Mouse (Mus musculus): Measurements from ENCODE around the gene Gmppb. TPM values are rescaled to one million over a fixed set of nuclear protein-coding genes. Genes with fewer than 3 reads are reported as not detected.
"Not testable (repeated sequence)": the region's sequence is repeated elsewhere in the genome, so short reads cannot be mapped to it uniquely, and the experiment has no call there.

Gene Gmppb
- polyA plus RNA-seq (2017; shearing (Covaris generic)): 10 to 100 TPM; 15.2 to 19.6 (median 18.4) TPM

GRCm38 (mm10) chr9:108049016-108049455 is at the start of gene Gmppb:
Gene Gmppb, plus strand, starts transcription at chr9:108049242.
- ATAC-seq: peak; percentile 92

GRCm38 (mm10) chr9:108001922-108002770 is 46.9 kb upstream of the Gmppb start, which contains the start of gene Ip6k1:
Gene Ip6k1, plus strand, starts transcription at chr9:108002501.
- peak; percentile 97 for ATAC-seq

GRCm38 (mm10) chr9:108002778-108003530 is 46.1 kb upstream of the Gmppb start:
- peak; percentile 27 for ATAC-seq

DNA sequence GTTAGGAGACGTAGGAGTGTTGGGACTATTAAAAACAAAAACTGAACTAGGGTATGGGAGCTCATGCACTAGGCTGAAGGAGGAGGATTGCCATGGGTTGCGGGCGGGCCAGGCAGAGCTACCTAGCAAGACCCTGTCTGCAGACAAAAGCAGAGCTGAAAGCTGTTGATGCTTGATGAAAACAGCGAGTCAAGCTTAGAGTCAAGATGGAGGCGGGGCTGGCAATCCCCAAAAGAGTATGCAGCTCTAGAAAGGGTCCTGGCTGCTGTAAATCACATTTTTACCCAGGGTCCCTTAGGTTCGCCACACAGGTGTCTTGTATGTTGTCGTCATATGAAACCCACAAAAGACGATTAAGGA is 45.5 kb upstream of the Gmppb start:
- ATAC-seq: no peak

GRCm38 (mm10) chr9:108008041-108008440 is 41.0 kb upstream of the Gmppb start:
- ATAC-seq: no peak

GRCm38 (mm10) chr9:108010385-108010784 is 38.7 kb upstream of the Gmppb start:
- ATAC-seq: peak; percentile 60

DNA sequence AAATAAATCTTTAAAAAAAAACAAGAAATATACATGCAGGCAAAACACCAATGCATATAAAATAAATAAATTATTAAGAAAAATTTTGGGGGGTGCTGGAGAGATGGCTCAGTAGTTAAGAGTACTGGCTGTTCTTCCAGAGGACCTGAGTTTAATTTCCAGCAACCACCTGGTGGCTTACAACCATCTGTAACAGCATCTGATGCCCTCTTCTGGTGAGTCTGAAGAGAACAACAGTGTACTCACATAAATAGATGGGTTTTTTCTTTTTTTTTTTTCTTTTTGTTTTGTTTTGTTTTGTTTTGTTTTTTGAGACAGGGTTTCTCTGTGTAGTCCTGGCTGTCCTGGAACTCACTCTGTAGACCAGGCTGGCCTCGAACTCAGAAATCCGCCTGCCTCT is 35.5 kb upstream of the Gmppb start:
- ATAC-seq: not testable (repeated sequence)

- ATAC-seq: no peak
Measured at GRCm38 (mm10) chr9:108017127-108017526, 31.9 kb upstream of the Gmppb start.

DNA sequence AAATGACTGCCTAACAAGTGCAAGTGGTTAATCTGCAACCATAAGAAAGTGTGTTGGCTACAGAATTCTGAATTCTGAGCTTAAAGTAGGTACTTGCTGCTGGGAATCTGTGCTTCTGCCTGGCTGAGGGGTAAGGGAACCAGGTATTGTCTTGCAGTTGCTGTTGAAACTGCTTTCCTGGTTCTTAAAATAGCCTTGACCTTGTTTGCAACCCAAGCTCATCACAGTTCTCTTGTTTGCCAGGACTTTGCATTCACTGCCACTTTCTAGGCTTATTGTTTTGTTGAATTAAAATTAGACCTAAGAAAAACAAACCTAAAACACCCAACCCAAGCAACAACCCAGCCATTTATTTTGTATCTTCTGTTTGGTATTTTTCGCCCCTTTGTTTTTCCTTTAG is 28.3 kb upstream of the Gmppb start:
- ATAC-seq: no peak

- ATAC-seq: no peak
Measured at GRCm38 (mm10) chr9:108023216-108023615, 25.8 kb upstream of the Gmppb start.

- no peak for ATAC-seq
Measured at GRCm38 (mm10) chr9:108026584-108026983, 22.5 kb upstream of the Gmppb start.

DNA sequence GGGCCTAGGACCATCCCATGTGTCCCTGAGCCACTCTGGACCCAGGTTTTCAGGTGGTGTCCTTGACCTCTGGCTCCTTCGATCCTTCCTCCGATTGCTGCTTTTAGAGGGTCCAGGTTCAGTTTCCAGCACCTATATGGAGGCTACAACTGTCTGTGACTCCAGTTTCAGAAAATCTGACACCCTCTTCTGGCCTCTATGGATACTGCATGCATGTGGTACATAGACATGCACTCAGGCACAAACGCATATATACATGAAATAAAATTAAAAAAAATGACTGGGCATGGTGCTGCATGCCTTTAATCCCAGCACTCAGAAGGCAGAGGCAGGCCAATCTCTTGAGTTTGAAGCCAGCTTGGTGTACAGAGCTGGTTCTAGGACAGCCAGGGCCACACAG is 21.2 kb upstream of the Gmppb start:
- ATAC-seq: no peak

DNA sequence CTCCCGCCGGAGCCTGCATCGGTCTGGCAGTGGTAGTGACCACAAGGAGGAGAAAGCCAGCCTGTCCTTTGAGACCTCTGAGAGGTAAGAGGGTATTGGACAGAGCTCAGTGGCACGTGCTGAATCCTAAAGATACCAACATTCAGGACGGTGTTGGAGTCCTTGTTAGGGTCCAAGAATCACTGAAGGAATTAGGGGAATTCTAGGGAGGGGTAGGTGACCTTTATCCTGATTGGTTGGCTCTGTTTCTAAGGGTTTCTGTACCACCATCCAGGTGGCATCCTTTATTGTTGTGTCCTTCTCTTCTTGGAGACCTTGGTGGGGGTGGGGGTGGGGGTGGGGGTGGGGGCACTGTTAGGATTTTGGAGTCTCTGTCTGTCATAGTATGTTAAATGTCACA is 16.9 kb upstream of the Gmppb start:
- no peak for ATAC-seq

- peak; percentile 87 for ATAC-seq
Measured at GRCm38 (mm10) chr9:108035331-108036156, 13.5 kb upstream of the Gmppb start.

DNA sequence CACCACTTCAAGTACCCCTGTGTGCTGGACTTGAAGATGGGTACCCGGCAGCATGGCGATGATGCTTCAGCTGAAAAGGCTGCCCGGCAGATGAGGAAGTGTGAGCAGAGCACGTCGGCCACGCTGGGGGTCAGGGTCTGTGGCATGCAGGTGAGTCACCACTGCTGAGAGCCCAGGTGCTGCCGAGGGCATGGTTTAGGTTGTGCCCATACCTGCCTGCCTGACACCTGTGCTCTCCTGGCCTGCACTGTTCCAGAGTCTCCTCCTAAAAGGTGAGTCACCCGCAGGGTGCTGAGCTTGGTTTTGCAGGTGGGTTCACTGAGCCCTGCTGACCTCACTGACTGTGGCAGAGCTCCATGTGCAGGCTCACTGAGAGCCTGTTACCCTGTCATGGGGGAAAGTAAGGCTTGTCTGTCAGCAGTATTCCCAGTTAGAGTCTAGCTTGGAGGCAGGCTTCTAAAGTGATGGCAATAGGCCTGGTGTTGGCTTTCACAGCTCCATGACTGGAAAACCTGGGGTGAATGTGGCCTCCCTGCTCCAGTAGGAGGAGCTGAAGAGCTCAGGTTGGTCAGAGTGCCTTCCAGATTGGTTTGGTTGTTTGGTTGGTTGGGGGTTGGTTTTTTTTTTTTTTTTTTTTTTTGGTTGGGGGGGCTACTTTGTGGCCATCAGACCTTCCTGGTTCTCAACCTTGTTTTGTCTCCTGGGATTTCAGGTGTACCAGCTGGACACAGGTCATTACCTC is 4.1 kb upstream of the Gmppb start:
- ATAC-seq: no peak

- no peak for ATAC-seq
Measured at GRCm38 (mm10) chr9:108046582-108046981, 2.5 kb upstream of the Gmppb start.

- no peak for ATAC-seq
Measured at GRCm38 (mm10) chr9:108047601-108048565, 1.2 kb upstream of the Gmppb start.

- no peak for ATAC-seq
Measured at GRCm38 (mm10) chr9:108048566-108048955, 481 bp upstream of the Gmppb start.

DNA sequence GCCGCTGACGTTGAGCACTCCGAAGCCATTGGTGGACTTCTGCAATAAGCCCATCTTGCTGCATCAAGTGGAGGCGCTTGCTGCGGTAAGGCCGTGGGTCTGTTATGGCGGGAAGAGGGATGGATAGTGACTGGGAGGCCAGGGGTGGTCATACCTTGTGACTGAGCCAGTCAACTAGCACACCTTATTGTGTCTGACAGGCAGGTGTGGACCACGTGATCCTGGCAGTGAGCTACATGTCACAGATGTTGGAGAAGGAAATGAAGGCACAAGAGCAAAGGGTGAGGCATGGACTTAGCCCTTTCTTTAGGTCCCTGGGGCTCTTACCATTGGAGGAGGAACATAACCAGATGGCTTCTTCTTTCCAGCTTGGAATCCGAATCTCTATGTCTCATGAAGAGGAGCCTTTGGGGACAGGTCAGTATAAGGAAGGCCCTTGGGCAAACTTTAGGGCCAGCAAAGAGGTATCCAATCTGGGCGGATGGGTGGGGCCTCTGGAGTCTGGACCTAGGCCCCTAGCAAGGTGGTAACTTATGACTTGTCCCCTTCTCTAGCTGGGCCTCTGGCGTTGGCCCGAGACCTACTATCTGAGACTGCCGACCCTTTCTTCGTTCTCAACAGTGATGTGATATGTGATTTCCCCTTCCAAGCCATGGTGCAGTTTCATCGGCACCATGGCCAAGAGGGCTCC is 664 bp downstream of the Gmppb start:
- peak; percentile 3 for ATAC-seq

All from inflammation-experienced regulatory T-cells, adult 6 months (primary cell).